Mouse (Mus musculus): ENCODE measurements around the gene Wdr6. TPM values are rescaled to one million over a fixed set of nuclear protein-coding genes. Genes with fewer than 3 reads are reported as not detected.

Wdr6 gene
- polyA plus RNA-seq, 1 experiment from 2014 or later: 236 TPM

GRCm38 (mm10) chr9:108540846-108541245 lies 37.7 kb downstream of the Wdr6 start:
- Histone ChIP-seq H3K4me1 (no peaks in the 10 kb centered on the region), H3K4me3 (no peak overlapping the region), H3K36me3 (peaks cover 97% of the 10 kb centered on the region), H3K27ac (no peak overlapping the region), H3K27me3 (ENCODE audit: low read depth, poor library complexity, severe bottlenecking) (no peaks in the 10 kb centered on the region), H3K9me3 (replicated peaks) (no peaks in the 10 kb centered on the region)
- DNase-seq (ENCODE audit: low spot score): no peak

- no peak for DNase-seq (ENCODE audit: low spot score)
- Histone ChIP-seq H3K4me3 (no peak overlapping the region), H3K27me3 (ENCODE audit: low read depth, poor library complexity, severe bottlenecking) (no peaks in the 10 kb centered on the region), H3K36me3 (peaks cover 93% of the 10 kb centered on the region), H3K27ac (no peak overlapping the region), H3K4me1 (no peaks in the 10 kb centered on the region), H3K9me3 (replicated peaks) (no peaks in the 10 kb centered on the region)
- 89% methylated on average over 1 of the region's 1 CpGs for WGBS
Measured at GRCm38 (mm10) chr9:108531496-108531895, 47.0 kb downstream of the Wdr6 start.

DNA sequence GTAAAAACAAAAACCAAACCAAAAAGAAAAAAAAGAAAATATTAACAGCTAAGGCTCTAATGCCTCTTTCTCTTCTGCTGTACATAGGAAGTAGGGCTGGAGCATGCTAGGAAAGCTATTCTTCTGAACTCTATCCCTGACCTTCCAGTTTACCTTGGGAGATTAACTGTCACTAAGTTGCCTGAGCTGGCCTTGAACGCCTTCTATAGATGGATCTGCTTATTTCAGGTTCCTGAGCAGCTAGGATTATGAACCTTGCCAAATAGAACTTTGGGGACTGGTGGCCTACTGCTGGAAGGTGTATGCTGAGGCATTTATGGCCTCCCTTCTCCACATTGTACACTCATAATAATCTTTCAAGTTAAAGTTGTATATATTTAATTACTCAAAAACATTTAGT lies 47.6 kb downstream of the Wdr6 start:
- H3K27ac ChIP-seq: no peak overlapping the region
- H3K27me3 ChIP-seq (ENCODE audit: low read depth, poor library complexity, severe bottlenecking): no peaks in the 10 kb centered on the region
- WGBS: 93% methylated on average over 1 of the region's 1 CpGs
- H3K4me1 ChIP-seq: no peaks in the 10 kb centered on the region
- H3K9me3 ChIP-seq (replicated peaks): no peaks in the 10 kb centered on the region
- H3K36me3 ChIP-seq: peaks cover 93% of the 10 kb centered on the region
- no peak overlapping the region for H3K4me3 ChIP-seq
- DNase-seq (ENCODE audit: low spot score): no peak

DNA sequence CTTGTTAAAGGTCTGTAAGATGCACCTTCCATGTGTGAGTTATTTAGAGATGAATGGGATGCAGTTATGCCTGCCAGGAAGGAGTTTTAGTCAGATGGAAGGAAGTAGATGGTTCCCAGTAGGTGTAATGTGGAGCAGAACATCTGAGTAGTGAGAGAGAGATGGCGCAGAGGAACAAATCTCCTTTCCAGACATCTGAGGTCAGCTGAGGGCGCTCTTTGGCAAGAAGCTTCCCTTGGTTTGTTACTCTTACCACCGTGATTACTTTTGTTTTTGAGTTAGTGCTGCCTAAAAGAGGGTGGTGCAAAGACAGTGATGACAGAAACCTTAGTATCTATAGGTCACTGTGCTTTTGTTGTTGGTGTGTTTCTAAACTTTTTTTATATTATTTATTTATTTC lies 53.1 kb downstream of the Wdr6 start:
- no peaks in the 10 kb centered on the region for H3K9me3 ChIP-seq (replicated peaks)
- 87% methylated on average over 3 of the region's 3 CpGs for WGBS
- DNase-seq (ENCODE audit: low spot score): no peak
- no peak overlapping the region for H3K4me3 ChIP-seq
- no peaks in the 10 kb centered on the region for H3K4me1 ChIP-seq
- peaks cover 82% of the 10 kb centered on the region for H3K36me3 ChIP-seq
- no peaks in the 10 kb centered on the region for H3K27me3 ChIP-seq (ENCODE audit: low read depth, poor library complexity, severe bottlenecking)
- H3K27ac ChIP-seq: no peak overlapping the region

GRCm38 (mm10) chr9:108523341-108523740 lies 55.2 kb downstream of the Wdr6 start:
- H3K4me1 ChIP-seq: peaks cover 13% of the 10 kb centered on the region; the same call in 1 of the 2 replicates
- no peaks in the 10 kb centered on the region for H3K9me3 ChIP-seq (replicated peaks)
- WGBS: 96% methylated on average over 4 of the region's 4 CpGs
- no peak overlapping the region for H3K27ac ChIP-seq
- no peak overlapping the region for H3K4me3 ChIP-seq
- peaks cover 78% of the 10 kb centered on the region for H3K36me3 ChIP-seq
- no peaks in the 10 kb centered on the region for H3K27me3 ChIP-seq (ENCODE audit: low read depth, poor library complexity, severe bottlenecking)
- DNase-seq (ENCODE audit: low spot score): no peak

MicroRNAs encoded within 50 kb of the gene (microRNA counts, 519-probe panel; counts per million panel counts)
- 4,814 counts per million, percentile 84 among the panel's probes with 10 or more counts for microRNA mmu-miR-191
- 3,878 counts per million, percentile 78 among the panel's probes with 10 or more counts for microRNA mmu-miR-425

Small RNAs within 50 kb of the gene (microRNA-seq; reads per million reads assigned to microRNA genes)
- gene Gm24083: not detected
- gene Mir191: not detected
- 2,079 reads per million, percentile 84 among the genes with 10 or more reads in this experiment for gene Mir425

Other genes with a start within 250 kb of the Wdr6 start
- 824 and 909 TPM in 2 replicates for gene Gpx1, start 239.8 kb downstream of the Wdr6 start, polyA plus RNA-seq (2016; fragmentation: Nextera tagmentation; extraction: Ambion mirVana)
- 132 and 140 TPM in 2 replicates for gene Usp4, start 230.9 kb downstream of the Wdr6 start, polyA plus RNA-seq (2016; fragmentation: Nextera tagmentation; extraction: Ambion mirVana)
- gene 1700102P08Rik, start 185.9 kb downstream of the Wdr6 start, polyA plus RNA-seq (2016; fragmentation: Nextera tagmentation; extraction: Ambion mirVana): 0.69 and 0.98 TPM in 2 replicates
- gene Ccdc36, start 150.3 kb downstream of the Wdr6 start, polyA plus RNA-seq (2016; fragmentation: Nextera tagmentation; extraction: Ambion mirVana): 1.1 and 1.3 TPM in 2 replicates
- gene BC048562, start 142.3 kb downstream of the Wdr6 start, polyA plus RNA-seq (2016; fragmentation: Nextera tagmentation; extraction: Ambion mirVana): not detected in 2 replicates
- 62.8 and 65.8 TPM in 2 replicates for gene Ccdc71, start 118.2 kb downstream of the Wdr6 start, polyA plus RNA-seq (2016; fragmentation: Nextera tagmentation; extraction: Ambion mirVana)
- gene Klhdc8b, start 117.2 kb downstream of the Wdr6 start, polyA plus RNA-seq (2016; fragmentation: Nextera tagmentation; extraction: Ambion mirVana): 10.9 and 17.8 TPM in 2 replicates
- gene Lamb2, start 99.0 kb downstream of the Wdr6 start, polyA plus RNA-seq (2016; fragmentation: Nextera tagmentation; extraction: Ambion mirVana): 19.7 and 31.6 TPM in 2 replicates
- gene Usp19, start 88.1 kb downstream of the Wdr6 start, polyA plus RNA-seq (2016; fragmentation: Nextera tagmentation; extraction: Ambion mirVana): 87.2 and 107 TPM in 2 replicates
- 124 and 127 TPM in 2 replicates for gene Qars, start 71.0 kb downstream of the Wdr6 start, polyA plus RNA-seq (2016; fragmentation: Nextera tagmentation; extraction: Ambion mirVana)
- 170 and 173 TPM in 2 replicates for gene Qrich1, start 61.9 kb downstream of the Wdr6 start, polyA plus RNA-seq (2016; fragmentation: Nextera tagmentation; extraction: Ambion mirVana)
- 255 and 288 TPM in 2 replicates for gene Impdh2, start 18.5 kb downstream of the Wdr6 start, polyA plus RNA-seq (2016; fragmentation: Nextera tagmentation; extraction: Ambion mirVana)
- 46.2 and 49.3 TPM in 2 replicates for gene Ndufaf3, start 11.3 kb downstream of the Wdr6 start, polyA plus RNA-seq (2016; fragmentation: Nextera tagmentation; extraction: Ambion mirVana)
- 175 and 214 TPM in 2 replicates for gene Dalrd3, start 8.9 kb downstream of the Wdr6 start, polyA plus RNA-seq (2016; fragmentation: Nextera tagmentation; extraction: Ambion mirVana)
- 3.7 and 6.5 TPM in 2 replicates for gene P4htm, start 18.9 kb upstream of the Wdr6 start, polyA plus RNA-seq (2016; fragmentation: Nextera tagmentation; extraction: Ambion mirVana)
- 59.0 and 59.2 TPM in 2 replicates for gene Arih2, start 70.6 kb upstream of the Wdr6 start, polyA plus RNA-seq (2016; fragmentation: Nextera tagmentation; extraction: Ambion mirVana)
- 28.8 and 35.7 TPM in 2 replicates for gene Slc25a20, start 83.3 kb upstream of the Wdr6 start, polyA plus RNA-seq (2016; fragmentation: Nextera tagmentation; extraction: Ambion mirVana)
- gene Prkar2a, start 110.6 kb upstream of the Wdr6 start, polyA plus RNA-seq (2016; fragmentation: Nextera tagmentation; extraction: Ambion mirVana): 27.0 and 27.8 TPM in 2 replicates
- gene Ip6k2, start 205.1 kb upstream of the Wdr6 start, polyA plus RNA-seq (2016; fragmentation: Nextera tagmentation; extraction: Ambion mirVana): 93.9 and 121 TPM in 2 replicates
- gene Nckipsd, start 229.6 kb upstream of the Wdr6 start, polyA plus RNA-seq (2016; fragmentation: Nextera tagmentation; extraction: Ambion mirVana): 13.0 and 21.0 TPM in 2 replicates
- gene Celsr3, start 247.6 kb upstream of the Wdr6 start, polyA plus RNA-seq (2016; fragmentation: Nextera tagmentation; extraction: Ambion mirVana): 0.06 and 0.14 TPM in 2 replicates